In genomic region chr8:30840064-30840463, GRCm38 (mm10) we compare ENCODE assay signal across 9 mouse cellular contexts.
DNase-seq lines count a peak whose midpoint lies in the region; ATAC-seq lines count a peak whose summit lies in the region.
"Had no signal": no experiment of that assay in that cellular context is flagged by ENCODE, and none has a peak within 500 bp of the region (broad histone marks: within the 10 kb centered on the region; RNA-seq: fewer than 3 reads in every experiment).

No protein-coding gene starts in this region.

- H3K9me3 ChIP-seq in forebrain, embryonic 15.5 days: no peaks in the 10 kb centered on the region
- H3K9me3 ChIP-seq in hindbrain, embryonic 11.5 days (ENCODE audit: control insufficient read depth, low read length): no peaks in the 10 kb centered on the region
- H3K9me3 ChIP-seq: limb, embryonic 15.5 days had no signal

- no peak overlapping the region for H3K4me2 ChIP-seq in forebrain, embryonic 15.5 days (replicated peaks)
- H3K4me2 ChIP-seq in hindbrain, embryonic 11.5 days (replicated peaks; ENCODE audit: low read depth, low read length): no peak overlapping the region
- H3K4me2 ChIP-seq: limb, embryonic 15.5 days had no signal

- H3K27ac ChIP-seq in forebrain, embryonic 15.5 days (replicated peaks): no peak overlapping the region
- H3K27ac ChIP-seq in hindbrain, embryonic 11.5 days (ENCODE audit: low read depth, low read length): no peak overlapping the region
- H3K27ac ChIP-seq: limb, embryonic 15.5 days had no signal

- ATAC-seq in forebrain, embryonic 15.5 days (replicated peaks): peak; percentile 38; the same call in 1 of the 2 replicates
- ATAC-seq in hindbrain, embryonic 11.5 days (ENCODE audit: low FRiP score): peak; percentile 84
- no peak for ATAC-seq in erythroblast, adult 5-6 weeks (replicated peaks; ENCODE audit: low FRiP score, poor library complexity, severe bottlenecking)

- DNase-seq in WW6 (ENCODE audit: low read depth, low spot score): peak; percentile 43
- peak; percentile 34 for DNase-seq in cerebellum, adult 11 months
- peak; percentile 90 for DNase-seq in hindbrain, embryonic 11.5 days (ENCODE audit: low spot score)
- DNase-seq in layer of hippocampus, postnatal 10 days (ENCODE audit: low spot score in 2 of 2): peak; percentile 87 to 89
- DNase-seq in lung, postnatal 36 days: peak; percentile 60
- peak; percentile 25 for DNase-seq in skeletal muscle tissue, adult 2 months (ENCODE audit: low read depth, low spot score)

- 31% methylated on average over 8 of the region's 8 CpGs for WGBS in forebrain, embryonic 15.5 days
- WGBS in hindbrain, embryonic 11.5 days: 35% methylated on average over 8 of the region's 8 CpGs

- H3K4me3 ChIP-seq in forebrain, embryonic 15.5 days: no peak overlapping the region
- no peak overlapping the region for H3K4me3 ChIP-seq in hindbrain, embryonic 11.5 days (ENCODE audit: low read depth, low read length)
- H3K4me3 ChIP-seq: limb, embryonic 15.5 days had no signal

- H3K9ac ChIP-seq in forebrain, embryonic 15.5 days (replicated peaks): no peak overlapping the region
- no peak overlapping the region for H3K9ac ChIP-seq in hindbrain, embryonic 11.5 days (ENCODE audit: low read depth, low read length)
- H3K9ac ChIP-seq: limb, embryonic 15.5 days had no signal

- H3K27me3 ChIP-seq in forebrain, embryonic 15.5 days: no peaks in the 10 kb centered on the region
- H3K27me3 ChIP-seq in hindbrain, embryonic 11.5 days (ENCODE audit: control insufficient read depth, insufficient read depth, low read length): no peaks in the 10 kb centered on the region
- H3K27me3 ChIP-seq: limb, embryonic 15.5 days had no signal

- H3K36me3 ChIP-seq in forebrain, embryonic 15.5 days: no peaks in the 10 kb centered on the region
- H3K36me3 ChIP-seq in hindbrain, embryonic 11.5 days (ENCODE audit: control insufficient read depth, insufficient read depth, low read length): no peaks in the 10 kb centered on the region
- H3K36me3 ChIP-seq: limb, embryonic 15.5 days had no signal

- H3K4me1 ChIP-seq in forebrain, embryonic 15.5 days: 0 out of 2 replicates have a peak, but pooled peaks cover 8% of the 10 kb centered on the region
- no peaks in the 10 kb centered on the region for H3K4me1 ChIP-seq in hindbrain, embryonic 11.5 days (replicated peaks; ENCODE audit: control insufficient read depth, insufficient read depth, low read length)
- H3K4me1 ChIP-seq: limb, embryonic 15.5 days had no signal

Comparison
In these comparisons a context has a peak if more than half of its experiments do, and no peak if none do; other contexts are left out.
1. DNase-seq: peak in every context shown above with its lines; median percentile 90 in hindbrain, embryonic 11.5 days; 88 in layer of hippocampus, postnatal 10 days; 60 in lung, postnatal 36 days; 43 in WW6; 34 in cerebellum, adult 11 months; 25 in skeletal muscle tissue, adult 2 months.